Mouse (Mus musculus): ENCODE measurements around the gene Avp. TPM values are rescaled to one million over a fixed set of nuclear protein-coding genes. Genes with fewer than 3 reads are reported as not detected.

Gene Avp
- not detected in 2 replicates for polyA plus RNA-seq (2016; fragmentation: Nextera tagmentation; extraction: Ambion mirVana)

- H3K4me2 ChIP-seq: peak within 1 kb of the TSS; percentile 48; the same call in 1 of the 2 replicates
- H3K27ac ChIP-seq: no peak within 1 kb of the TSS
- ATAC-seq (ENCODE audit: low FRiP score): no peak
- 31% methylated on average over 10 of the region's 10 CpGs for WGBS
- H3K4me3 ChIP-seq (replicated peaks): no peak within 1 kb of the TSS
- peaks cover 20% of the 10 kb centered on the region for H3K4me1 ChIP-seq
- H3K9ac ChIP-seq: no peak within 1 kb of the TSS
- H3K36me3 ChIP-seq (replicated peaks): no peaks in the 10 kb centered on the region
- peaks cover 71% of the 10 kb centered on the region for H3K27me3 ChIP-seq
- H3K9me3 ChIP-seq: no peaks in the 10 kb centered on the region
Measured at GRCm38 (mm10) chr2:130582552-130582951, at the start of gene Avp. Gene Avp (minus strand): TSS chr2:130582554.

- Histone ChIP-seq H3K27me3 (peaks cover 20% of the 10 kb centered on the region), H3K4me3 (replicated peaks) (peak within 1 kb of the TSS; percentile 89), H3K36me3 (replicated peaks) (peaks cover 20% of the 10 kb centered on the region), H3K4me2 (peak within 1 kb of the TSS; percentile 75), H3K4me1 (peaks cover 35% of the 10 kb centered on the region), H3K9me3 (no peaks in the 10 kb centered on the region), H3K9ac (peak within 1 kb of the TSS; percentile 81), H3K27ac (peak within 1 kb of the TSS; percentile 57)
- ATAC-seq (ENCODE audit: low FRiP score): peak; percentile 87
- WGBS: 1% methylated on average over 25 of the region's 25 CpGs
Measured at GRCm38 (mm10) chr2:130629839-130630203, 47.5 kb upstream of the Avp start, which contains the start of the genes Fastkd5 and Ubox5. Gene Fastkd5 (minus strand): TSS chr2:130630027. Gene Ubox5 (minus strand): TSS chr2:130630038.

- Histone ChIP-seq H3K27ac (peak overlapping the region; percentile 57), H3K9ac (peak overlapping the region; percentile 81), H3K4me1 (peaks cover 29% of the 10 kb centered on the region), H3K36me3 (replicated peaks) (peaks cover 20% of the 10 kb centered on the region), H3K9me3 (no peaks in the 10 kb centered on the region), H3K4me2 (peak overlapping the region; percentile 75), H3K27me3 (peaks cover 15% of the 10 kb centered on the region), H3K4me3 (replicated peaks) (peak overlapping the region; percentile 89)
- 2% methylated on average over 37 of the region's 37 CpGs for WGBS
- no peak for ATAC-seq (ENCODE audit: low FRiP score)
Measured at GRCm38 (mm10) chr2:130629080-130629838, 46.9 kb upstream of the Avp start.

GRCm38 (mm10) chr2:130628424-130628823, 46.1 kb upstream of the Avp start:
- no peak overlapping the region for H3K9ac ChIP-seq
- peaks cover 6% of the 10 kb centered on the region; the same call in 1 of the 2 replicates for H3K27me3 ChIP-seq
- 58% methylated on average over 3 of the region's 3 CpGs for WGBS
- peaks cover 21% of the 10 kb centered on the region for H3K4me1 ChIP-seq
- peak overlapping the region; percentile 89 for H3K4me3 ChIP-seq (replicated peaks)
- peaks cover 24% of the 10 kb centered on the region for H3K36me3 ChIP-seq (replicated peaks)
- no peak overlapping the region for H3K27ac ChIP-seq
- peak overlapping the region; percentile 75 for H3K4me2 ChIP-seq
- ATAC-seq (ENCODE audit: low FRiP score): no peak
- H3K9me3 ChIP-seq: no peaks in the 10 kb centered on the region

GRCm38 (mm10) chr2:130618972-130619371, 36.6 kb upstream of the Avp start:
- Histone ChIP-seq H3K27ac (no peak overlapping the region), H3K4me3 (replicated peaks) (no peak overlapping the region), H3K9me3 (no peaks in the 10 kb centered on the region), H3K9ac (no peak overlapping the region), H3K4me2 (no peak overlapping the region), H3K36me3 (replicated peaks) (peaks cover 60% of the 10 kb centered on the region), H3K27me3 (no peaks in the 10 kb centered on the region), H3K4me1 (no peaks in the 10 kb centered on the region)
- 92% methylated on average over 7 of the region's 7 CpGs for WGBS
- no peak for ATAC-seq (ENCODE audit: low FRiP score)

GRCm38 (mm10) chr2:130613091-130613490, 30.7 kb upstream of the Avp start:
- no peaks in the 10 kb centered on the region for H3K9me3 ChIP-seq
- ATAC-seq (ENCODE audit: low FRiP score): no peak
- H3K27ac ChIP-seq: no peak overlapping the region

GRCm38 (mm10) chr2:130602195-130602594, 19.8 kb upstream of the Avp start:
- no peak overlapping the region for H3K9ac ChIP-seq
- H3K27ac ChIP-seq: no peak overlapping the region
- 86% methylated on average over 4 of the region's 4 CpGs for WGBS
- H3K4me1 ChIP-seq: no peaks in the 10 kb centered on the region
- no peaks in the 10 kb centered on the region for H3K9me3 ChIP-seq
- no peak overlapping the region for H3K4me2 ChIP-seq
- no peak for ATAC-seq (ENCODE audit: low FRiP score)
- H3K27me3 ChIP-seq: no peaks in the 10 kb centered on the region
- no peak overlapping the region for H3K4me3 ChIP-seq (replicated peaks)
- peaks cover 54% of the 10 kb centered on the region for H3K36me3 ChIP-seq (replicated peaks)

More at GRCm38 (mm10) chr2:130613091-130613490, 30.7 kb upstream of the Avp start:
- H3K9ac ChIP-seq: no peak overlapping the region
- no peaks in the 10 kb centered on the region for H3K27me3 ChIP-seq
- peaks cover 29% of the 10 kb centered on the region for H3K36me3 ChIP-seq (replicated peaks)
- 57% methylated on average over 3 of the region's 3 CpGs for WGBS
- H3K4me2 ChIP-seq: no peak overlapping the region
- H3K4me3 ChIP-seq (replicated peaks): no peak overlapping the region
- no peaks in the 10 kb centered on the region for H3K4me1 ChIP-seq

- H3K27me3 ChIP-seq: no peaks in the 10 kb centered on the region
- H3K4me2 ChIP-seq: no peak overlapping the region
- no peak overlapping the region for H3K27ac ChIP-seq
- WGBS: 74% methylated on average over 3 of the region's 3 CpGs
- no peak overlapping the region for H3K4me3 ChIP-seq (replicated peaks)
- H3K4me1 ChIP-seq: no peaks in the 10 kb centered on the region
- ATAC-seq (ENCODE audit: low FRiP score): no peak
- H3K9ac ChIP-seq: no peak overlapping the region
- no peaks in the 10 kb centered on the region for H3K9me3 ChIP-seq
- H3K36me3 ChIP-seq (replicated peaks): peaks cover 70% of the 10 kb centered on the region
Measured at GRCm38 (mm10) chr2:130598399-130598798, 16.0 kb upstream of the Avp start.

GRCm38 (mm10) chr2:130597601-130598010, 15.3 kb upstream of the Avp start:
- Histone ChIP-seq H3K4me2 (no peak overlapping the region), H3K27me3 (no peaks in the 10 kb centered on the region), H3K27ac (no peak overlapping the region), H3K36me3 (replicated peaks) (peaks cover 70% of the 10 kb centered on the region), H3K4me3 (replicated peaks) (no peak overlapping the region), H3K4me1 (no peaks in the 10 kb centered on the region), H3K9ac (no peak overlapping the region), H3K9me3 (no peaks in the 10 kb centered on the region)
- WGBS: 23% methylated on average over 1 of the region's 1 CpGs
- no peak for ATAC-seq (ENCODE audit: low FRiP score)

- 79% methylated on average over 1 of the region's 1 CpGs for WGBS
- Histone ChIP-seq H3K9ac (no peak overlapping the region), H3K4me1 (no peaks in the 10 kb centered on the region), H3K27ac (no peak overlapping the region), H3K9me3 (no peaks in the 10 kb centered on the region), H3K36me3 (replicated peaks) (peaks cover 71% of the 10 kb centered on the region), H3K27me3 (no peaks in the 10 kb centered on the region), H3K4me3 (replicated peaks) (no peak overlapping the region), H3K4me2 (no peak overlapping the region)
- ATAC-seq (ENCODE audit: low FRiP score): no peak
Measured at GRCm38 (mm10) chr2:130595596-130595995, 13.2 kb upstream of the Avp start.

GRCm38 (mm10) chr2:130591016-130591415, 8.7 kb upstream of the Avp start:
- Histone ChIP-seq H3K4me3 (replicated peaks) (no peak overlapping the region), H3K27ac (no peak overlapping the region), H3K4me1 (peaks cover 6% of the 10 kb centered on the region; the same call in 1 of the 2 replicates), H3K9me3 (no peaks in the 10 kb centered on the region), H3K27me3 (no peaks in the 10 kb centered on the region), H3K4me2 (no peak overlapping the region), H3K36me3 (replicated peaks) (peaks cover 42% of the 10 kb centered on the region), H3K9ac (no peak overlapping the region)
- no peak for ATAC-seq (ENCODE audit: low FRiP score)
- WGBS: 90% methylated on average over 2 of the region's 2 CpGs

GRCm38 (mm10) chr2:130589761-130590160, 7.4 kb upstream of the Avp start:
- H3K36me3 ChIP-seq (replicated peaks): peaks cover 31% of the 10 kb centered on the region
- 93% methylated on average over 2 of the region's 2 CpGs for WGBS
- no peak overlapping the region for H3K9ac ChIP-seq
- ATAC-seq (ENCODE audit: low FRiP score): no peak
- H3K4me2 ChIP-seq: no peak overlapping the region
- peaks cover 6% of the 10 kb centered on the region; the same call in 1 of the 2 replicates for H3K4me1 ChIP-seq
- no peaks in the 10 kb centered on the region for H3K27me3 ChIP-seq
- no peaks in the 10 kb centered on the region for H3K9me3 ChIP-seq
- H3K4me3 ChIP-seq (replicated peaks): no peak overlapping the region
- H3K27ac ChIP-seq: no peak overlapping the region

- 66% methylated on average over 4 of the region's 4 CpGs for WGBS
- Histone ChIP-seq H3K9me3 (no peaks in the 10 kb centered on the region), H3K4me1 (peaks cover 6% of the 10 kb centered on the region; the same call in 1 of the 2 replicates), H3K9ac (no peak overlapping the region), H3K4me2 (no peak overlapping the region), H3K27me3 (peaks cover 5% of the 10 kb centered on the region), H3K36me3 (replicated peaks) (peaks cover 27% of the 10 kb centered on the region), H3K4me3 (replicated peaks) (no peak overlapping the region), H3K27ac (no peak overlapping the region)
- no peak for ATAC-seq (ENCODE audit: low FRiP score)
Measured at GRCm38 (mm10) chr2:130589157-130589556, 6.8 kb upstream of the Avp start.

Measured in forebrain, embryonic 12.5 days (tissue).